Mouse (Mus musculus): ENCODE data around the gene Antxrl.

GRCm38 (mm10) chr14:34120923-34121351 lies 68.4 kb downstream of the Antxrl start:
- TF ChIP-seq CTCF (IDR thresholded peaks at IDR 0.05; ENCODE audit: borderline replicate concordance, control insufficient read depth, extremely low read depth, insufficient read depth, low read length, poor library complexity), result no peak
- no peak for TF ChIP-seq POLR2A (IDR thresholded peaks at IDR 0.05; ENCODE audit: control insufficient read depth, extremely low read depth, insufficient read depth, low read length, poor library complexity)
